Mouse (Mus musculus) hindbrain, embryonic 16.5 days (tissue): Measurements from ENCODE around the gene Specc1l. TPM values are rescaled to one million over a fixed set of nuclear protein-coding genes. Genes with fewer than 3 reads are reported as not detected.

ENCODE experiments used
- ATAC-seq: fragments of 200-750 bp; cut with Nextera tagmentation; 2 replicates; pipeline ENCODE4 v1.8.0; 2017; ENCODE audit warnings: moderate TSS enrichment, moderate library complexity
- H3K27ac ChIP-seq: fragments of 300-500 bp; sonication (generic); 2 replicates; pipeline ENCODE4 v1.5.1; 2014; ENCODE audit warnings: low read depth, mild to moderate bottlenecking, control low read depth, low read length, moderate library complexity
- H3K27me3 ChIP-seq: fragments of 300-500 bp; sonication (generic); replicated peaks from 2 replicates; pipeline ENCODE4 v1.6.1; 2014; ENCODE audit warnings: low read length; ENCODE audit not compliant: control insufficient read depth, insufficient read depth
- H3K36me3 ChIP-seq: fragments of 300-500 bp; sonication (generic); 2 replicates; pipeline ENCODE4 v1.6.1; 2014; ENCODE audit warnings: mild to moderate bottlenecking, low read length, moderate library complexity, mixed read lengths; ENCODE audit not compliant: control insufficient read depth, insufficient read depth
- H3K4me1 ChIP-seq: fragments of 300-500 bp; sonication (generic); 2 replicates; pipeline ENCODE4 v1.6.1; 2014; ENCODE audit warnings: low read depth, low read length; ENCODE audit not compliant: control insufficient read depth, insufficient read depth
- H3K4me2 ChIP-seq: fragments of 300-500 bp; sonication (generic); 2 replicates; pipeline ENCODE4 v1.6.1; 2014; ENCODE audit warnings: mild to moderate bottlenecking, low read length, control low read depth, moderate library complexity
- H3K4me3 ChIP-seq: fragments of 300-500 bp; sonication (generic); 2 replicates; pipeline ENCODE4 v1.5.1; 2014; ENCODE audit warnings: mild to moderate bottlenecking, low read length, control low read depth, moderate library complexity
- H3K9ac ChIP-seq: fragments of 300-500 bp; sonication (generic); 2 replicates; pipeline ENCODE4 v1.6.1; 2014; ENCODE audit warnings: low read depth, mild to moderate bottlenecking, control low read depth, low read length, moderate library complexity
- H3K9me3 ChIP-seq: fragments of 300-500 bp; sonication (generic); 2 replicates; pipeline ENCODE4 v1.6.1; 2014; ENCODE audit warnings: mild to moderate bottlenecking, low read length, moderate library complexity; ENCODE audit not compliant: control insufficient read depth
- WGBS: fragments of 180-500 bp; shearing (Covaris S2); extraction: QIAGEN DNeasy Blood & Tissue Kit; methylation state at CpG from one replicate; pipeline ENCODE4 v1.1.7; 2014; 5-methylcytosine and 5-hydroxymethylcytosine counted together
- polyA plus RNA-seq: library from polyadenylated mRNA; unstranded; fragments of >200 nt; fragmentation: Nextera tagmentation; extraction: Ambion mirVana; gene quantifications from 2 replicates; pipeline ENCODE4 v1.2.1, GENCODE M21; 2015

The Specc1l gene
- polyA plus RNA-seq, 1 experiment from 2014 or later, result 24.7 TPM

GRCm38 (mm10) chr10:75232612-75233155 lies 20.8 kb downstream of the Specc1l start:
- Histone ChIP-seq H3K27ac (no peak overlapping the region), H3K9ac (no peak overlapping the region), H3K4me2 (no peak overlapping the region), H3K4me3 (no peak overlapping the region), H3K4me1 (0 out of 2 replicates have a peak, but pooled peaks cover 2% of the 10 kb centered on the region), H3K9me3 (no peaks in the 10 kb centered on the region), H3K27me3 (no peaks in the 10 kb centered on the region), H3K36me3 (peaks cover 3% of the 10 kb centered on the region; the same call in 1 of the 2 replicates)
- ATAC-seq, result no peak
- WGBS, result 100% methylated on average over 4 of the region's 4 CpGs

GRCm38 (mm10) chr10:75233489-75233888 lies 21.6 kb downstream of the Specc1l start:
- Histone ChIP-seq H3K9me3 (no peaks in the 10 kb centered on the region), H3K36me3 (peaks cover 7% of the 10 kb centered on the region; the same call in 1 of the 2 replicates), H3K9ac (no peak overlapping the region), H3K27me3 (no peaks in the 10 kb centered on the region), H3K4me2 (no peak overlapping the region), H3K27ac (no peak overlapping the region), H3K4me1 (0 out of 2 replicates have a peak, but pooled peaks cover 2% of the 10 kb centered on the region), H3K4me3 (no peak overlapping the region)
- ATAC-seq, result no peak
- WGBS, result 76% methylated on average over 2 of the region's 2 CpGs

GRCm38 (mm10) chr10:75235726-75236125 lies 23.9 kb downstream of the Specc1l start:
- H3K4me2 ChIP-seq, result no peak overlapping the region
- H3K4me3 ChIP-seq, result no peak overlapping the region
- H3K9me3 ChIP-seq, result no peaks in the 10 kb centered on the region
- no peaks in the 10 kb centered on the region for H3K4me1 ChIP-seq
- peaks cover 8% of the 10 kb centered on the region; the same call in 1 of the 2 replicates for H3K36me3 ChIP-seq
- no peak overlapping the region for H3K9ac ChIP-seq
- H3K27ac ChIP-seq, result no peak overlapping the region
- no peaks in the 10 kb centered on the region for H3K27me3 ChIP-seq
- 80% methylated on average over 2 of the region's 2 CpGs for WGBS
- ATAC-seq, result no peak

GRCm38 (mm10) chr10:75236156-75236555 lies 24.3 kb downstream of the Specc1l start:
- Histone ChIP-seq H3K4me1 (no peaks in the 10 kb centered on the region), H3K4me2 (no peak overlapping the region), H3K36me3 (peaks cover 8% of the 10 kb centered on the region; the same call in 1 of the 2 replicates), H3K9me3 (no peaks in the 10 kb centered on the region), H3K4me3 (no peak overlapping the region), H3K27me3 (no peaks in the 10 kb centered on the region), H3K9ac (no peak overlapping the region), H3K27ac (no peak overlapping the region)
- 97% methylated on average over 3 of the region's 3 CpGs for WGBS
- no peak for ATAC-seq

GRCm38 (mm10) chr10:75237166-75237565 lies 25.3 kb downstream of the Specc1l start:
- H3K4me3 ChIP-seq, result no peak overlapping the region
- no peaks in the 10 kb centered on the region for H3K27me3 ChIP-seq
- no peaks in the 10 kb centered on the region for H3K4me1 ChIP-seq
- H3K9ac ChIP-seq, result no peak overlapping the region
- peaks cover 7% of the 10 kb centered on the region for H3K36me3 ChIP-seq
- H3K4me2 ChIP-seq, result no peak overlapping the region
- no peak overlapping the region for H3K27ac ChIP-seq
- H3K9me3 ChIP-seq, result no peaks in the 10 kb centered on the region
- WGBS, result 93% methylated on average over 2 of the region's 2 CpGs
- no peak for ATAC-seq

- Histone ChIP-seq H3K36me3 (peaks cover 19% of the 10 kb centered on the region), H3K27ac (no peak overlapping the region), H3K4me2 (no peak overlapping the region), H3K27me3 (no peaks in the 10 kb centered on the region), H3K9me3 (no peaks in the 10 kb centered on the region), H3K9ac (no peak overlapping the region), H3K4me1 (no peaks in the 10 kb centered on the region), H3K4me3 (no peak overlapping the region)
- no peak for ATAC-seq
- 79% methylated on average over 8 of the region's 8 CpGs for WGBS
Observed at GRCm38 (mm10) chr10:75240583-75241250, 28.8 kb downstream of the Specc1l start.

GRCm38 (mm10) chr10:75245806-75246205 lies 33.9 kb downstream of the Specc1l start:
- Histone ChIP-seq H3K9me3 (no peaks in the 10 kb centered on the region), H3K36me3 (peaks cover 29% of the 10 kb centered on the region), H3K4me3 (no peak overlapping the region), H3K9ac (no peak overlapping the region), H3K4me2 (no peak overlapping the region), H3K27ac (no peak overlapping the region; the same call in 1 of the 2 replicates), H3K27me3 (no peaks in the 10 kb centered on the region), H3K4me1 (no peaks in the 10 kb centered on the region)
- WGBS, result 85% methylated on average over 13 of the region's 13 CpGs
- ATAC-seq, result no peak

- no peak overlapping the region for H3K27ac ChIP-seq
- no peaks in the 10 kb centered on the region for H3K9me3 ChIP-seq
- H3K9ac ChIP-seq, result no peak overlapping the region
- no peaks in the 10 kb centered on the region for H3K4me1 ChIP-seq
- H3K4me3 ChIP-seq, result no peak overlapping the region
- ATAC-seq, result no peak
- H3K4me2 ChIP-seq, result no peak overlapping the region
- WGBS, result 96% methylated on average over 10 of the region's 10 CpGs
- no peaks in the 10 kb centered on the region for H3K27me3 ChIP-seq
- H3K36me3 ChIP-seq, result peaks cover 29% of the 10 kb centered on the region
Observed at GRCm38 (mm10) chr10:75246331-75246730, 34.5 kb downstream of the Specc1l start.

- H3K36me3 ChIP-seq, result peaks cover 15% of the 10 kb centered on the region
- H3K4me3 ChIP-seq, result no peak overlapping the region
- no peak overlapping the region for H3K9ac ChIP-seq
- no peaks in the 10 kb centered on the region for H3K9me3 ChIP-seq
- 66% methylated on average over 2 of the region's 2 CpGs for WGBS
- no peak overlapping the region for H3K4me2 ChIP-seq
- no peak for ATAC-seq
- no peaks in the 10 kb centered on the region for H3K4me1 ChIP-seq
- no peaks in the 10 kb centered on the region for H3K27me3 ChIP-seq
- H3K27ac ChIP-seq, result no peak overlapping the region
Observed at GRCm38 (mm10) chr10:75251011-75251410, 39.1 kb downstream of the Specc1l start.
